Mouse (Mus musculus) gonadal fat pad, adult 2 months (tissue): ENCODE data around the gene Raet1e. TPM values are rescaled to one million over a fixed set of nuclear protein-coding genes. Genes with fewer than 3 reads are reported as not detected.
"Not testable (repeated sequence)": the region's sequence is repeated elsewhere in the genome, so short reads cannot be mapped to it uniquely, and the experiment has no call there.

Experiments
- DNase-seq: peaks from one replicate; pipeline ENCODE4 v3.0.0-alpha.2; 2012; ENCODE audit warnings: low read depth
- polyA plus RNA-seq: library from polyadenylated mRNA; depleted of rRNA; stranded (reverse); fragments of >200 nt; gene quantifications from 2 replicates; pipeline ENCODE4 v1.2.3, GENCODE M21; 2012

Raet1e gene
- polyA plus RNA-seq, 1 experiment, result 0.72 TPM

DNA sequence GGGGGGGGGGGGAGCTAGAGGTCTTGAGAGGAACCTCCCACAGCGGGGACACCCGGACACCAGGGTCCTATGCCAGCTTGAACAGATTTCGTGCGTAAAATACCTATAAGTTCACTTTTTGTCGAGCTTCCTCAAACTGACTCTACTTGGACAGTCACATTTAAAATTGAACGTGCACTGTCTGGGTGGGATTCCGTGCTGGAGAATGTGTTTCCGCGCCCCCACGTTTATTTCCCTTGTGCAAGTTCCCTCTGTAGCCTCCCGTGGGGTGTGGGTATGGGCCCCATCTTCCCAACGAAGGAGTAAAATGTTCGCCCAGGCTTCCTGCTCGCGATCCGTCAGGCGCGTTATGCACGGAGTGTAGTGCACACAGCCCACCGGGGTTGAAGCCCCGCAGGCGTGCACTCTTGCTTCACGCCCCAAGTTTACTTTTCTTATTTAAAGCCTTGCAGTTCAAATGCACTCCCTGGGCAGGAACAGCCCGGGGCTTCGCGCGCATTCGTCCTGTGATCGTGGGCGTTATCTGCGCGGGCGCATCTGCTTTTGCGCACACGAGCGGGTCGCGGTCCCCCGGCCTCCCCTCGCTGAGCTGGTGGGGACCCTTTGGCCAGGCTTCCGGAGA is 115.4 kb downstream of the Raet1e start:
- DNase-seq, result no peak

DNA sequence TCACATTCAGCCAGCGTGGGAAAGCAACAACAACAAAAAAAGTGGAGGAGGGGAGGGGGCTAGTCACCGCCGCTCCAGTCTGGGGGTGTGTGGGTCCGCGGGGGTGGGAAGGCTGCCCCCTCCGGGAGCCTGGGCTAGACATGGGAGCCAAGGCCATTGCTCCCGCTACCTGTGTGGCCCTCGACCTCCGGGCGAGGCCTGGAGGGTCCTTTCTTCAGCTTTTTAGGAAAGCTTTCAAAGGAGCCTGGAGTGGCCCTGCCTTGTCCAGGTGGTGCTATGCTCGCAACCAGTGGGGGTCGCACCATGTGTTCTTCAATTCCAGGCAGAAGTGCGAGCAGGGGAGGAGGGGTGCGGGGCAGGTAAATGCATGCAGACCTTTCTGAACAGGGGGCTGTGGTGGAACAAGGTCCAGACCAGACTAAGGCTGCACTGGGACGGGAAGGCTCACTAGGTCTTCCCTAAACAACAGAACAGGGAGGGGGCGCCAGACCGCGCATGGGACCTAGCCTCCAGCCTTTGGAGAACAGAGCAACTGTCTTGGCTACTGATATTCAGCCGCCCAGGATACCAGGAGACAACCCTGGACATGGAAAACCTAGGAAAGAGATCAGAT is 116.2 kb downstream of the Raet1e start:
- no peak for DNase-seq

- DNase-seq, result not testable (repeated sequence)
Observed at GRCm38 (mm10) chr10:22278468-22278867, 120.1 kb downstream of the Raet1e start.

- no peak for DNase-seq
Observed at GRCm38 (mm10) chr10:22282816-22283215, 124.4 kb downstream of the Raet1e start.

- DNase-seq, result no peak
Observed at GRCm38 (mm10) chr10:22295676-22296075, 137.3 kb downstream of the Raet1e start.

DNA sequence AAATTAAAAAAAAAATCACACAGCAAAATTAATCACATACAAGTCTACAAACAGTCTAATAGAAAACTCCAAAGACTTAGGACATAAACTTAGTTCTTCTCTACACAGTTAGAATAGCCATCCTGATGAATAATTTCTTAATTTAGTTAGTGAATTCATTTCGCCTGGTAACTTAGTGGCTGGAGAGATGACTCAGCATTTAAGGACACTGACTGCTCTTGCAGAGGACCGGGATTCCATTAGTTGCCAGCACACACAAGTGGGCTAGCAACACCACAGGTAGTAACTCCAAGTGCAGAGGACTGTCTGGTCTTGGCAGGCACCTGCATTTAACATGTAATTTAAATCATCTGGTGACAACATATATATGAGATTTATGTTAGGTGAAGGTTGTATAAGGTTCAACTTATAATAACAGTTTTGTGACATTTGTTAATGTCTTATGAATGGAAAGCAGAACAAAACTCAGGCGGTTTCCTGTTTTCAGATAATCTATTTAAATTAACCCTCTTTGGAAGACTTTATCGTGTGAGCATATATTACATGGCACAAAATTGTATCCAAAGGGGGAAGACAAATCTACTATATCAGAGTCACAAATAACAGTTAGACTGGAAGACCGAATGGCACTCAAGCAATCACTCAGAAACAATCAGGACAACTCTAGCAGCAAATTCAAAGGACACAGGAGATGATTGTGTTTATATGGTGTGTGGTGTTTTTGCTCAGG is 138.8 kb downstream of the Raet1e start:
- no peak for DNase-seq

- DNase-seq, result no peak
Observed at GRCm38 (mm10) chr10:22297766-22298461, 139.5 kb downstream of the Raet1e start.

DNA sequence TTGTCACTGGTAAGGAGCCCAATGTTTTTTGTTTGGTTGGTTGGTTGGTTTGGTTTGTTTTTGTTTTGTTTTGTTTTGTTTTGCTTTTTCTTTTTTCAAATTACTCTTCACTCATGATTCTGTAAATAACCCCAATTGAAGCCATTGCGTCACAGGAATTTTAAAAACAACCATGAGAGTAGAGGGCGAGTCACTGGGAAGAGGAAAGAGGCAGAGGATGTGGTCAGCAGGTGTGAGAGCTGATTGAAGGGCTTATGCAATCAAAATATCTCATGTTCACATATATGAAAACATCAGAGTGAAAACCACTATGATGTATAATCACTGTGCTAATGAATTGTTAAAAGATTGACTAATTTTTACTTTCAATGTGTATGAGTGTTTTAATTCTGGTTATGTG is 141.0 kb downstream of the Raet1e start:
- DNase-seq, result no peak

GRCm38 (mm10) chr10:22301641-22302040 is 143.3 kb downstream of the Raet1e start:
- DNase-seq, result no peak

DNA sequence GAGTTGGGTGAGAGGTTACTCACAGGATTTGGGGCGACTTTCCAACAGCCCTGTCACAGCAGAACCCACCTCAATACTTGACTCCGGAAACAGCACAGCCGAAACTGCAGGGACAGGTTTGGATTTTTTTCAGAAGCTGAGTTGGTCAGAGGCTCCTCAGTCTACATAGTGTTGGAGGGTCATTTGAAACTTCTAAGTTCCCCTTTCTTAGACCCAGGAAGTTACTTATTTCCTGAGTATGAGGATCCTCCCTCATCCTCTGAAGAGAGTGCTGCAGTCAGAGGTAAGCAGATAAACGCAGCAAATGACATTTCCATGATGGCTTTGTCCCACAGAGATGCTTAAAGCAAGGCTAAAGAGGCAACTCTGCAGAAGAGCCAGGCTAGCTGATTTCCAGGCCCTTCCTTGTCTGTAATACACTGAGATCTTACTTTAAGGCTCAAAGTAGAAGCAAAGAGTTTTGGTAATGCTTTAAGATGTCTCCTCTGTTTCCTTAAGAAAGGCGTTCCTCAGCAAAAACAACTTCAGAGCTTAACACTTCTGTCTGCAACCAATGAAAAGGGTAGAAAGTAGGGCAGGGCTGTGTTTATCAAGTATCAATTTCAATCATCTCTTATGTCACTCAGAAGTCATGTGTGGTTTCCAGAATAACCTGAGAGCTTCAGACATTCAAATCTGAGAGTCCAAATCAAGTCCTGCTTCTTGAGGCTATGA is 144.1 kb downstream of the Raet1e start:
- DNase-seq, result no peak

GRCm38 (mm10) chr10:22303736-22304135 is 145.4 kb downstream of the Raet1e start:
- DNase-seq, result no peak

DNA sequence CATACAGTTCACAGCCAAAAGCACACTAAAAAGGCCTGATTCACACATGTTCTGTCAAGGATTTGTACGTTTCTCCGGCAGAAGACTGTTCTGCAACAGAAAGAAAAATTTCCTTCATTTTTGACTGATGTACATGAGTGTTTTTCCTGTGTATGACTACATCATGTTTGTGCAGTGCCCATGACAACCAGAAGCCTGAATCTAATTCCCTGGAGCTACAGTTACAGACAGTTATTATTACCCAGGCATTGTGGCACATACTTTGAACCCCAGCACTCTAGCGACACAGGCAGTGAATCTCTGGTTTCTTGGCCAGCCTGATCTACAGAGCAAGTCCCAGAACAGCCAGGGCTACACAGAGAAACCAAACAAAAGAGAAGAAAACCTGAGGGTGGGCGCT is 147.4 kb downstream of the Raet1e start:
- no peak for DNase-seq

DNA sequence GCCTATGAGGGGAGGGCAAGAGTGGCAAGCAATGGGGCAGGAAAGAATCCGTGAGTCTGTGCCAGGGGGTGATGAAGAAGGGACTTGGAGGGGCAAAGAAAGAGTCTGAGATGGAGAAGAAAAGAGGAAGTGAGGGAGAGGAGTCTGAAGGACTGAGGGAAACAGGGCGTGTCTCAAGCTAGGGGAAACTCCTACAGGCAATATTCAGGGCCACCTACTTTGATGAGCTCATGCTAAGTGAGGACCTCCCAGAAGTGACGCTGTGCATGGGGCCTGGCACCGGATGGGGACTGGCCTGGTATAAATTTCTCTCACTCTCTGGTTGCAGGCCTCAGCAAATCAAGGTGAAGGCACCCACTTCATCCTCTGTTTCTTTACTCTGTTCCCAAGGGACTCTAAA is 148.1 kb downstream of the Raet1e start:
- no peak for DNase-seq

DNA sequence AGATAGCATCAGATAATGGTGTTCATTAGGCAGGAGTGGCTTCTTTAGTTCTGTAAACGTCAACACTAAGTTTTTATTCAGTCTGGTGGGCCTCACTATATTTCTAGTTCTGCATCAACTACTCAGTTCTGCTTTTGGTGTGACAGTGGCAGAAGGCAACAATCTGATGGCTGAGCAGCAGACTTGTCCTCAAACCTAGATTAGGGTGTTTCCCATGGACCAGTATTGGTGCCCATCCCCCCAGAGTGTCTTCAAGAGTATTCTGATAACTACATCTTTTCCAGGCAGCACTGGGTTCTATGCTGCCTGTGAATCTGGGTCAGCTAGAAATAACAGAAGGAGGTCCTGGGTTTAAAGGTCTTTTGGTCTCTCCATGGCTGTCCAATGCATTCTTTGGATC is 149.9 kb downstream of the Raet1e start:
- no peak for DNase-seq

DNA sequence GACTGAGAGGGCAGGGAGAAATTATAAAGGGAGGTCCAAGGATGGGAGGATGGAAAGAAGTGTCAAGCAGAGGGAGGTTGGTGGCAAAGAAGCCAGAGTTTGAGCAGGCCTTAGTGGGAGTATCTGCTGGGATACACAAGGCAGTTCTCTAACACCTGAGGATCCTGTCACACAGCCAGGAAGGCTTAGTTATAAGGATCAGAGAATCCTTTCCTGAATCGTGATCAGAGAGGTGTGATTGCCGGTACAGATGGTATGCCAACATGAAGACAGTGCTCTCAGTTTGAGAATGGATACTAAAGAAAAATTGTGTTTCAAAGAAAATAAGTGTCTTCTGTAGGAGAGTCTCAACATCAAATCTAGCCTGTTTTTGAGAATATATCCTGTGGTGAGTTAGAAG is 164.5 kb downstream of the Raet1e start:
- no peak for DNase-seq

- not testable (repeated sequence) for DNase-seq
Observed at GRCm38 (mm10) chr10:22345721-22346120, 187.4 kb downstream of the Raet1e start.

- not testable (repeated sequence) for DNase-seq
Observed at GRCm38 (mm10) chr10:22353548-22354195, 195.3 kb downstream of the Raet1e start.

DNA sequence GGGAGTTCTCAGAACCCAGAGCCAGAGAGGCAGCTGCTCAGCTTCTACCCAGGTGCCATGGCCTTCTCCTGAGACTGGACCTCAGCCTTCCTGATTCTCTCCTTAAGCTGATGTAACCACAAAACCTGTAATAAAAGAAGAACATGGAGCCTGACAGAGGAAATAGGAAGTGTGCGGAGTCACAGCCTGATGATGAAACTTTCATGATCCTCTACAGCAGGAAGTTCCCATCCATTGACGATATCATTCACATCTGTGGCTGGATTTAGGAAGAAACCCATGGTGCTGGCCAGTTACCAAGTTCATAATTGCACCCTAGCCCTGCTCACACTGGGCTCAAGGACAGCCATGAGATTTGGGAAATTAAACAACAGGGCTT is 195.8 kb downstream of the Raet1e start:
- DNase-seq, result not testable (repeated sequence)

DNA sequence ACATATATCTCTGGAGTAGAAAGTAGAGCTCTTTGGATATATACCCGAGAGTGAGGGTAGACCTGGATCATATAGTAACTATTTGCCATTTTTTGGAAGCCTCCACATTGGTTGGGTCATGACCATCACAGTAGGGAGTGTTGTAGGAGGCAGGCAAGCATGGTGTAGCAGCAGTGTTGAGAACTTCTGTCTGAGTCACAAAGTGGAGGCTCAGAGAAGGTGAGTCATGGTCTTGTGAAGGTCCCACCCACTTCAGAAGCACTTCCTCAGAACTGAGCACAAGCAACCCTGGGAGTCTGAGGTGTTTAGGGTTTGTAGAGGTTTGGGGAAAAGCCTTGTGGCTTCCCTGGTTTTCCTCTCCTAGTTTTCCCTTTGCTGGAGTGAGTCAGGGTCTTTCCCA is 199.0 kb downstream of the Raet1e start:
- DNase-seq, result not testable (repeated sequence)

DNA sequence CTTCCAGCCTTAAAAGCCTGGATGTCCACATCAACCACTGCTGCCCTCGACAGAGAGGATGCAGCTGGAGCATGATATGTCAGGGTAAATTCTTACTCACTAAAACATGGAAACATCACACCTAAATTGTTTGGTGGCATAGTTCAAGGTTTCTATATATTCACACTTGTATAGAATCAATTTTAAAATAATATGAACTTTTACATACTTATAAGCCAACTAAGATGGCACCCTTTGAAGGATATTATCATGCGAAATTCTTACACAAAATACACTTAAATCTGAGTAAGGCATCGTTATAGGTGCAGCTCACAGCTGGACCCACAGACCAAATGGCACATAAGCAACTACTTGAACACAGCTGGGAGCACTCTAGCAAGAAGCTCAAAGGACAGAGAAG is 201.9 kb downstream of the Raet1e start, which contains the start of gene Raet1d:
TSS of gene Raet1d (plus strand) at position 301 of the 400 bp plus-strand sequence.
- not testable (repeated sequence) for DNase-seq

- DNase-seq, result not testable (repeated sequence)
Observed at GRCm38 (mm10) chr10:22360957-22361356, 202.6 kb downstream of the Raet1e start.
